Mouse (Mus musculus) ES-E14 (cell line): ENCODE data around the gene Lrrc31.

Experiments used
- CHD2 ChIP-seq: IDR thresholded peaks from 2 replicates; pipeline ENCODE4 v1.6.1; 2014; ENCODE audit warnings: mild to moderate bottlenecking, low read depth, low read length, inconsistent platforms
- HCFC1 ChIP-seq: IDR thresholded peaks from 2 replicates; pipeline ENCODE4 v1.6.1; 2012; ENCODE audit warnings: low read length, inconsistent platforms, borderline replicate concordance; ENCODE audit not compliant: insufficient read depth
- MAFK ChIP-seq: IDR thresholded peaks from 2 replicates; pipeline ENCODE4 v1.6.1; 2014; ENCODE audit warnings: mild to moderate bottlenecking, low read depth, low read length, inconsistent platforms; ENCODE audit not compliant: insufficient read depth
- ZNF384 ChIP-seq: IDR thresholded peaks from 2 replicates; pipeline ENCODE4 v1.6.1; 2012; ENCODE audit warnings: low read depth, low read length, inconsistent platforms

- TF ChIP-seq HCFC1 (no peak; the same call in 1 of the 2 replicates), ZNF384 (no peak), CHD2 (no peak), MAFK (no peak)
Observed at GRCm38 (mm10) chr3:30658486-30658885, 41.2 kb downstream of the Lrrc31 start.
